Mouse (Mus musculus) G1E (cell line): Measurements from ENCODE around the gene Gm11214.

Experiments used
- CTCF ChIP-seq: IDR thresholded peaks from 2 replicates; pipeline ENCODE4 v1.5.1; 2012; ENCODE audit warnings: low read depth, low read length, inconsistent platforms, mixed read lengths
- GATA1 ChIP-seq: IDR thresholded peaks from 2 replicates; pipeline ENCODE4 v1.6.1; 2012; ENCODE audit warnings: borderline replicate concordance, low read length, inconsistent platforms, mixed read lengths

DNA sequence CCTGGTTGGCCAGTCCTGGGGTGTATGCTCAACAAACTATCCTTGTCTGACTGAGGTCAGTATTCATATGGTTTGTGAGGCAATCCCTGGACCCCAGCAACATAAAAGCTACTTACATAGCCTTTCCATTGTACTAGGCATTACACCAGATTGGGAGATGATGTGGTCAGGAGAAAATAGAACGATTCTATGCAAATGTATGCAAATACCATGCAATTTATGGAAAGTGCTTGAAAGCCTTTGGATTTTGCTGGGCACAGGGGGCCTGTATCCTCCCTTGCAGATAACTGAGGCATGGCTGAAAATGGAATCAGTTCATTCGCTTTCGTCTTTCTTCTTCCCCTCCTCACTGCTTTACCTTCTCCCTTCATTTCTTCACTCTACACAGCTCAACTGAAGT lies 18.4 kb upstream of the Gm11214 start:
- TF ChIP-seq CTCF, result no peak
- TF ChIP-seq GATA1, result no peak
